Mouse (Mus musculus): ENCODE data around the gene Gm20683. TPM values are rescaled to one million over a fixed set of nuclear protein-coding genes. Genes with fewer than 3 reads are reported as not detected.

The Gm20683 gene
- 1 to 10 TPM; 2.7 to 4.2 TPM for total RNA-seq (2023)

GRCm38 (mm10) chr17:25841117-25841880, at the start of gene Gm20683:
Gene Gm20683 (minus strand): TSS chr17:25841763.

GRCm38 (mm10) chr17:25880196-25880910, 38.8 kb upstream of the Gm20683 start, which contains the start of gene Wfikkn1:
Gene Wfikkn1 (minus strand): TSS chr17:25880858.

GRCm38 (mm10) chr17:25874721-25875170, 33.2 kb upstream of the Gm20683 start, which contains the start of gene Mettl26:
Gene Mettl26 (plus strand): TSS chr17:25875074.

DNA sequence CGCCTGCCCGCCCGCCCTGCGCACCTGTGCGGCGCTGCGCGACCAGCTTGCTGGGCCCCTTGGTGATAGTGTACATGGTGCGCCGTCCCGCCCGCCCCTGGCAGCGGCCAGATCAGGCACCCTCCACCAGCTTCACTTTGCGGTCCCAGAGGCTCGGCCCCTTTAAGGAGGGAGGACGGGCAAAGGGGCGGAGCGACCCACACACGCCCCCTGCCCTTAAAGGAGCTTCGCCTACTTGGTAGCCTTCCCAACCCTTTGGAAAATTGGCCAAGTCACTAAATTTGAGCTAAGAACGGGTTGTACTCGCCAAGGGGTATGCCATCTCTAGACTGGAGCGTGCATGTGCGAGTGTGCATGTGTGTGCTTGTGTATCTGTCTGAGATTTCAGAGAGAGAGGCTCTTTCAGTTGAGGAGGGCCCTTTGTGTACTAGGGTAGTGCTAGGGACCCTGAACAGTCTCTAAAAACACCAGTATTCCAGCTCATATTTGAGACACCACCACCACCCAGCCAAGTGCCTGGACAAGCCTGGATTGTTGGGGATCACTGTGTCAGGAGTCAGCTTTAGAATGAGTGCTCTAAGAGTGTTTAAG, 27.1 kb upstream of the Gm20683 start, which contains the start of gene Mcrip2:
Gene Mcrip2, minus strand, starts transcription at position 164 of the 591 bp plus-strand sequence.

DNA sequence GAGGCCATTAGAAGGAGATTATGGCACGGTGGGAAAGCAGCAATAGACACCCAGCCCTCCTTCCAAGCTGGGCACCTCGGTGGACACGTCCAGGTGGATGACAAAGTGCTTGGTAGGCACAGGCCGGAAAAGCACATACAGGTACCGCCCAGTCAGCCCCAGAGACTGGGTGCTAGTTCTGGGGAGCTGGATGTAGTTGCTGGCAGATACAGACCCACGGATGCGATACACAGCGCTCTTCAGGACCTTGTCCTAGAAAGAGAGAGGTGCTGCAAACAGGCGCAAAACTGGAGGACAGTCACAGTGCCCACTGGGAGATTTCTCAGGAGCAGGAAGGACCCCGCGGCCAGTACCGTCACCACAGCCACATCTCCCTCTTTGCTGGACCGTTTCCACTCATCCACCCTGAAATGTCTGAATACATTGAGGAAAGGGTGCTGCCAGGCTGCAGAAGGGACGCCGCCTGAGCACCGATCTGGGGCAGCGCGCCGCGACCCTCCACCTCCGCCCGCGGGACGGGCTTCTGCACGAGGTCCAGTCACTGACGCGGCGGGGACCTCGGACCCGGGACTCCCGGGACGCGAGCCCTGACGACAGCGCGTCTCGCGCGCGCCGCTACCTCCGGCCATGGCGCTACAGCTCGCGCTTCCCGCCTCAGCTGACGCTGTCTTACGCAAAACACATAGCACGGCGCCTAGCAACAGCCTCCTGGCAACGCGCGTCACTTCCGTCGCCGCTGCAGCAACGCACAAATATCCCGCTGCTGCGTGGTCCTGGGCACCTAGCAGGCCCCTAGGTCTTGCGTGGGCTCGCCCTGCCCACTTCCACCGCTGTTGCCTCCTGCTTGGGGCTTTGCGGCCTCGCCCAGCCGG, 19.5 kb upstream of the Gm20683 start, which contains the start of gene Wdr90:
Gene Wdr90, minus strand, starts transcription at position 670 of the 872 bp plus-strand sequence.

DNA sequence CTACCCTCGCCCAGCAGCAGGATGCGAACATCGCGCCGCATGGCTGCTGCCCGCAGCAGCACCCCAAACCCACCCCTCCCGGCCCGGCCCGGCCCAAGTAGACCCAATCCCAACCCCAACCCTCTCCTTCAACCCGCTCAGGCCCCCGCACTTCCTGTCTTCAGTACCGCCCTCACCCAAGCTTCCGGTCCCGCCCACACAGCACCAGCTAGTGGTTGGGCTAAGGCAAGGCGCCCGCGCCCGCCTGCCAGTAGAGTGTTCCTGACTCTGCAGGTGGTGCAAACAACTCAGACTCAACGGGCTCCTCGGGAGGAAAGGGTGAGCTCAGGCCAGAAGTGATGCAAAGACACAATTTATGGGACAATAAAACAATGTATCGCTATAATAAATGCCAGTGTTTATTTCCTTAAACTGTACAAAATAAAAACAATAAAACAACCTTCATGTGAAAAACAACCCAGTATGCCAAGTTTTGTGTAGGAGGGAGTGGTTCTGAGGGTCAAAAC, 2.9 kb upstream of the Gm20683 start, which contains the start of gene Rhot2:
Gene Rhot2, minus strand, starts transcription at position 456 of the 506 bp plus-strand sequence.

DNA sequence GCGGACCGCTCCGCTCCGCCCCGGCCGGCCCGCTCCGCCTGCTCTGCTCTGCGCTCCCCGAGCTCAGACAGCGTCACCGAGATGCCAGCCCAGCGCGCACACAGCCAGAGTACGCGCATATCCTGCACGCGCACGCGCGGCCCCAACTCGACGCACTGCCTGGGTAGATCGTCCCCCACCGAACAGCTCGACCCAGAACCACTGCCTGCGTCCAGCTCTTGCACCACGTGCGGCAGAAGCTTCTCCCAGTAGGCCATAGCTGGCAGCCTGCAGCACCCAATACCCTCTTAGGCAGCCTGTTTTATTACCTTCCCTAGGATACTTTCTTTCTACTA, 4.5 kb downstream of the Gm20683 start, which contains the start of gene Rhbdl1:
Gene Rhbdl1, minus strand, starts transcription at position 220 of the 335 bp plus-strand sequence.

DNA sequence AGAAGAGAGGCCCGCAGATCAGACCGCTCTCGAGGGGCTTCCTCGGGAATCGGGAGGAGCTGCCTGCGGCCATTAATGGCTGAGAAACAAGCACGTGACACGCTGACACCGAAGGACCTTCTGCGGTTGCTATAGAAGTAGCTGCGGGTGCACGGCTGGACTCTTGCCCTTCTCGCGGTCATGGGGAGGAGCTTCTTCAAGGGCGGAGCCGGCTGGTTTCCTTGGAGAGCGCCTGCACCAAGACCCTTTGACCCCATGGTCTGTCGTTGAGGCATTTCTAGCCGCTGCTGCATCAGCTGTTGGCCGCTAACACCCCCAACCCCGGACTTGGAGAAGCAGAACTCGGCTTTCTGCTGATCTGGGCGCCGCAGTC, 8.3 kb downstream of the Gm20683 start, which contains the start of gene Stub1:
Gene Stub1, minus strand, starts transcription at position 114 of the 373 bp plus-strand sequence.

GRCm38 (mm10) chr17:25828712-25829557, 12.6 kb downstream of the Gm20683 start, which contains the start of gene Jmjd8:
Gene Jmjd8 (plus strand): TSS chr17:25828867.

DNA sequence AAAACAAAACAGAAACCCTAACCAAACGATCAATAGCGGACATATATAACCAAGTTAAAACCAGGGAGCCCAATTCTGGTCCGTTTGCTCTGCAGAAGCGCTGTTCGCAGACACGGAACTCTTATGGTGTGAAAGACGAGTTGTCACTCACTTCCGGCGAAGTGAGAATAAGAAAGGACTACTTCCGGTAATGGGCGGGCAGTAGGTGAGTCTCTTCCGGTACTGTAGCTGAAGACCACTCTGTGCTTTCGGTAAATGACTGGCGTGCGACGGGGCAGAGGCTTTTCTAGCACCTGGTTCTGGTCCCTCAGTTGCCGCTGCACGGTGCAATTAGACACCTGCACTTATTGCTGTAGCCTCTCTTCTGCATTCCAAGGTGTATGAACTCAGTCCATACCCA, 18.1 kb downstream of the Gm20683 start, which contains the start of gene Wdr24:
Gene Wdr24, plus strand, starts transcription at position 176 of the 400 bp plus-strand sequence.

DNA sequence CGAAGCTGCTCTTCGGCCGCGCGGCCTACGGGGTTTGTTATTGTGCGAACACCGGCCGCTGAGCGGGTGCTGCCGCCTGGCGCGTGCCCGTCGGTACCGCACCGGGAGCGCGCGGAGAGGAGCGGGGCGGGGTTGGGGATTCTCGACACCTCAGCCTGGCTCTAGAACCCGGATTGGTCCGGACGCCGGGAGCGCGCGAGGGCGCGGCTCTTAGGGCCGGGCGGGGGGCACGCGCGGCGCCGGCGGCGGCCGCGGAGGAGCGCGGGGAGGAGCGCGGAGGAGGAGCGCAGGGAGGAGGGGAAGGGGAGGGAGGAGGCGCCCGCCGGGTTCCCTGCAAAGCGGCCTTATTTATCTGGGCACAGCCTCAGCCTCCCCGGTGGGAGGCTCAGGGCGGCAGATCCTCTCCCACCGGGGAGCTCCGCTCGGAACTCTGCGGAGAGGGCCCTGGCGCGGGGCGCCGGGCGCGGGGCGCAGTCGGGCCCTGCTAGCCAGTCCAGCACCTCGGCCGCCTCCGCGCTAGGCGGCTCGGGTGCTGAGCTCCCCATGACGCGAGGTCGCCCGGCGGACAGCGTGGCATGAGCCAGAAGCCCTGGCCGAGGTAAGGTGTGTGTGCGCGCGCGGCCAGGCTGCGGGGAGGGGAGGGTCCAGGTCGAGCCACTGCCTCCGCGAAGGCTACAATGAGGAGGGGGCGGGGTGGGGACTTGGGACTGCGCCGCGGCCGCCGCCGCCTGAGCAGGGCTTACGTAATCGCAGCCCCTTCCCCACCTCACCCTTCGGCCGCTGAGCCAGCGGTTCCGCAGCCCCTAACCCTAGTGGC, 32.6 kb downstream of the Gm20683 start, which contains the start of gene Fbxl16:
Gene Fbxl16, plus strand, starts transcription at position 297 of the 817 bp plus-strand sequence.

DNA sequence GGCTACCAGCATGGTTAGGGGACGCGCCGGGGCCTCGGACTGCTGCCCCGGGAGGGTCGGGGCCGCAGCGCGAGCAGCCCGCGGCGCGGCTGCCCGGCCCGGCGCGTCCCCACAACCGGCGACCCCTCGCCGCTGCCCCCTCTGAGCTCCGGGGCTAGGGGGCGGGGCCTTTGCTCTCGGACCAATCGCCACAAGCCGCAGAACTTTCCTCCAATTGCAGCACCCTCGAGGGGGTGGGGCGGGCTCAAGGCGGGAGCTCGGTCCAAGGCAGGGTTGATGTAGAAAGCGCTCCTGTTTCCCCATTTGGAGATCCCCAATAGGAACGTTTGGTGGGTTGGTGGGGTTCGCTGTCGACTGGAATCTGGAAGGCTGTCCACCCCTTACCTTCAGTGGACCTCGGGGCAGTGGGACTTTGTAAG, 44.6 kb downstream of the Gm20683 start, which contains the start of gene Metrn:
Gene Metrn, minus strand, starts transcription at position 186 of the 419 bp plus-strand sequence.

DNA sequence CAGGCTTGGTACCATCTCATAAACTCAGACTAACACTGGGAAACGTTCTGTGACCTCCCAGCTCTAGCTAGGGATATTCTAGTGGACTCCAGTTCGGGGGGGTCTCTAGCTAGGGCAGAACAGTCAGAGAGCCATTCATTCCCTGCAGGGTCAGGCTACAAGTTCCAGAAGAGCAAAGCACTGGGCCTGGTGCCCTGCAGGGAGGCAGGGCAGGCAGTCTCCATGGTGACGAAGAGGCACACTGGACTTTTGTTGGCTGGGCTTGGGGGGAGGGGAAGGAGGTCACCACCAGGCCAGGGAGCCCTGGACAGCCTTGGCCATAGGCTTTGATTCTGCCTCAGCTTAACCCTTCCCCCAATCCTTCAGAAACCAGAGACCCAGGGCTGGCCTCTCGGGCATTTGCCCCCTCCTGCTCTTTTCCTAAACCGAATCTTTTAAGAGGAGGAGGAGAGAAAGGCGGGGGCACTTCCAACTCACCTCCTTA, 45.9 kb downstream of the Gm20683 start, which contains the start of gene AC134908.4:
Gene AC134908.4, minus strand, starts transcription at position 51 of the 484 bp plus-strand sequence.

DNA sequence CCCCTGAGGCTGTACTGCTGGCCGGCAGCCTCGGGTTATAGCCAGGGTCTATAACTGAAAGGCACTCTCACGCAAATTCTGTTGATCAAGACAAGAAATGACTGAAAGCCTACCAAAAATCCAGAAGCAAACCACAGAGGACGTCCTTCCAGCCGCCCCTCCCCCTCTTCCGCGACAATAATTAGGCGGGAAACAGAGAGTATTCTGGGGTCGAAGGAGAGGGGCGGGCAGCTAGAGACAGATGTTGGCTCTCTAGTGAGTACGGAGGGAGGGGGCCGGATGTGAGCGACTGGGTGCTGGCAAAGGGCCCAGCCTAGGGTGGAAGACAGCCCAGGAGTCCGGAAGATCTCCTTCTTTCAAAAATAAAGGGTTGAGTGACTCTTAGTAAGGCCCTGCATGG, 48.9 kb downstream of the Gm20683 start, which contains the start of gene Fam173a:
Gene Fam173a, minus strand, starts transcription at position 287 of the 400 bp plus-strand sequence.

DNA sequence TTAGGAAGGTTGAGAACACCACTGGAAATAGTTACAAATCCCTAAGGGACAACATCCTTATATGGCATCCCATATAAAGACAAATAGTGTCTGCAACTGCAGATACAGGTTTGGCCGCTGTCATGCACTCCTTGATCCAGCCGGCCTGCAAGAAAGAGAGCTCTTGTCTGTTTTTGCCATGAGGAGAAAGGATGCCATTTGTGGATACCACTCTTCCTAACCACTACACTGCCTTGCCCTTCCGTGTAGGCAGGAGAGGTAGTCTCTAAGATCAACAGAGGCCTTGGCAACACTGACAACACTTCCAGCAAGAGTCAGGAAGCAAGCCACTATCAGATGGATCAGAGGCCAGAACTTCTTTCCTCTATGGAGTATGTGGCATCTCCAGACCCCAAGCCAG, 55.3 kb downstream of the Gm20683 start, which contains the start of gene Ccdc78:
Gene Ccdc78, plus strand, starts transcription at position 301 of the 400 bp plus-strand sequence.

GRCm38 (mm10) chr17:25785281-25785745, 56.2 kb downstream of the Gm20683 start, which contains the start of gene Haghl:
Gene Haghl (minus strand): TSS chr17:25785673.

Data from neutrophil, adult 83 days (primary cell).